Mouse (Mus musculus) mouse embryonic stem cell (cell line): Measurements from ENCODE around the gene Sacs.

ENCODE experiments used
- in situ Hi-C, 2 experiments: fragments of 300-500 bp; cut with MboI; formaldehyde crosslinking; loops; 1 replicate in 1 of 2; 3 replicates in 1 of 2; pipeline ENCODE4 v1.14.3; 2019 to 2020; ENCODE audit warnings: low sequenced_read_pairs in 2 of 2, low pct_unique_long_range_greater_than_20kb in 1 of 2, mixed read lengths in 1 of 2; ENCODE audit not compliant: unreplicated experiment in 1 of 2

Sacs gene

GRCm38 (mm10) chr14:61288606-61289286 is 150.5 kb downstream of the Sacs start:
- in situ Hi-C loops: no loop called here
